Mouse (Mus musculus): Measurements from ENCODE around the gene Atp5j2.
A peak's percentile ranks its signal among the peaks of the same experiment; 100 is the strongest.

Atp5j2 gene

GRCm38 (mm10) chr5:145201321-145201991, 9.6 kb upstream of the Atp5j2 start, which contains the start of gene Zkscan14:
TSS of gene Zkscan14 (minus strand) at chr5:145201868.
- peak; percentile 87 for DNase-seq (ENCODE audit: low read depth)

GRCm38 (mm10) chr5:145200387-145200786, 8.5 kb upstream of the Atp5j2 start:
- no peak for DNase-seq (ENCODE audit: low read depth)

- DNase-seq (ENCODE audit: low read depth): peak; percentile 94
Observed at GRCm38 (mm10) chr5:145190875-145191798, 725 bp downstream of the Atp5j2 start.

GRCm38 (mm10) chr5:145190373-145190772, 1.5 kb downstream of the Atp5j2 start:
- DNase-seq (ENCODE audit: low read depth): no peak

- DNase-seq (ENCODE audit: low read depth): no peak
Observed at GRCm38 (mm10) chr5:145189416-145189815, 2.4 kb downstream of the Atp5j2 start.

GRCm38 (mm10) chr5:145185244-145185643, 6.6 kb downstream of the Atp5j2 start:
- DNase-seq (ENCODE audit: low read depth): no peak

- no peak for DNase-seq (ENCODE audit: low read depth)
Observed at GRCm38 (mm10) chr5:145178461-145178980, 13.3 kb downstream of the Atp5j2 start.

- DNase-seq (ENCODE audit: low read depth): no peak
Observed at GRCm38 (mm10) chr5:145167306-145167661, 24.6 kb downstream of the Atp5j2 start.

GRCm38 (mm10) chr5:145166536-145167305, 25.1 kb downstream of the Atp5j2 start, which contains the start of the genes Ptcd1 and Cpsf4:
TSS of gene Ptcd1 (minus strand) at chr5:145167108.
TSS of gene Cpsf4 (plus strand) at chr5:145167213.
- DNase-seq (ENCODE audit: low read depth): peak; percentile 99

- no peak for DNase-seq (ENCODE audit: low read depth)
Observed at GRCm38 (mm10) chr5:145165184-145165583, 26.7 kb downstream of the Atp5j2 start.

GRCm38 (mm10) chr5:145164710-145165109, 27.2 kb downstream of the Atp5j2 start:
- no peak for DNase-seq (ENCODE audit: low read depth)

- DNase-seq (ENCODE audit: low read depth): no peak
Observed at GRCm38 (mm10) chr5:145161361-145161760, 30.5 kb downstream of the Atp5j2 start.

- no peak for DNase-seq (ENCODE audit: low read depth)
Observed at GRCm38 (mm10) chr5:145152690-145153089, 39.2 kb downstream of the Atp5j2 start.

- no peak for DNase-seq (ENCODE audit: low read depth)
Observed at GRCm38 (mm10) chr5:145149294-145149693, 42.6 kb downstream of the Atp5j2 start.

GRCm38 (mm10) chr5:145147748-145148147, 44.1 kb downstream of the Atp5j2 start:
- DNase-seq (ENCODE audit: low read depth): no peak

- peak; percentile 22 for DNase-seq (ENCODE audit: low read depth)
Observed at GRCm38 (mm10) chr5:145140611-145141010, 51.3 kb downstream of the Atp5j2 start.

GRCm38 (mm10) chr5:145139571-145140519, 52.0 kb downstream of the Atp5j2 start, which contains the start of the genes Pdap1 and Bud31:
TSS of gene Pdap1 (minus strand) at chr5:145140238.
TSS of gene Bud31 (plus strand) at chr5:145140362.
- peak; percentile 95 for DNase-seq (ENCODE audit: low read depth)

- DNase-seq (ENCODE audit: low read depth): peak; percentile 74
Observed at GRCm38 (mm10) chr5:145138836-145139235, 53.0 kb downstream of the Atp5j2 start.

Data from NIH3T3 (cell line).